Mouse (Mus musculus) stomach, postnatal 0 days (tissue): Measurements from ENCODE around the gene Cep135.

ENCODE experiments used
- CTCF ChIP-seq: IDR thresholded peaks from 2 replicates; pipeline ENCODE4 v1.5.1; 2016; ENCODE audit warnings: antibody characterized with exemption, low read depth, mild to moderate bottlenecking, moderate library complexity
- EP300 ChIP-seq: optimal IDR thresholded peaks from 2 replicates; pipeline ENCODE3; 2016; ENCODE audit warnings: antibody characterized with exemption

DNA sequence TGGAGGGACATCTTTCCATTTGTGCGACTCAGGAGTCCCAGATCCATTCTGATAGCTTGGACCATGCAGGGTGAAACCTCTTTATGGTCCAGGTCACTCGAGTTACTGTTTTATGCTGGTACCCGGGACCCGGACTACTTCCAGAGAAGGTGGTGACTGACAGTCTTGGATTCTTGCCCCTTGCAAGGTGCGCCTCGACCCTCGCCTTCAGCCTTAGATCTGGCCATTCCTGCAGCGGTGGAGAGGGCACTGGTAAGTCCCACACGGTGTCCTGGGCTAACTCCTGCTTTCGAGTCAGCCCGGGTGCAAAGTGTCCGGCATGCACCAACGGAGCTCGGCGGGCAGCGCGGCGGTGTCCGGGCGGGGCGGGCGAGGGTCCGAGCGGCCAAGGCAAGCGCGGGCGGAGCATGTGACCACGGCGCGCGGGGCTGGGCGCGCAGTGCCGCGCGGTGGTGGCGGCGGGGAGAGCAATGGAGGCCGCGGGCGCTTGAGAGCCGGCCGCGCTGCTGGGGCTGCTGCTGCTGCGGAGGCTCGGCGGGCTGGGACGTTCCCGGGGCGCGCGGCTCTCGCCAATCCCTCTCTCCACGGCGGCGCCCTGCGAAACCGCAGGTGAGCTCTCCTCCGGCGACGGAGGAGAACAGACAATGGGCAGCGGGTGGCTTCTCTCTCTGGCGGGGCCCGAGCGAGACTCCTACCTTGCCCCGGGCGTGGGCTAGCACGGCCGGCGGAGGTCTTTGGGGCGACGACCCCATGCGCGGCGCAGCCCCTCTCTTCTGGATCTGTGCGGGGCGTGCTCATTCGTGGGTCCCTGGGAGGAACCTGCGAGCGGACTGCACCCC, 69.0 kb downstream of the Cep135 start:
- peak; percentile 56 for TF ChIP-seq CTCF
- TF ChIP-seq EP300, result no peak
